Mouse (Mus musculus): Measurements from ENCODE around the gene Tpgs1. TPM values are rescaled to one million over a fixed set of nuclear protein-coding genes. Genes with fewer than 3 reads are reported as not detected.
"Not testable (repeated sequence)": the region's sequence is repeated elsewhere in the genome, so short reads cannot be mapped to it uniquely, and the experiment has no call there.

Tpgs1 gene
- polyA plus RNA-seq, 1 experiment from 2014 or later = 124 TPM

DNA sequence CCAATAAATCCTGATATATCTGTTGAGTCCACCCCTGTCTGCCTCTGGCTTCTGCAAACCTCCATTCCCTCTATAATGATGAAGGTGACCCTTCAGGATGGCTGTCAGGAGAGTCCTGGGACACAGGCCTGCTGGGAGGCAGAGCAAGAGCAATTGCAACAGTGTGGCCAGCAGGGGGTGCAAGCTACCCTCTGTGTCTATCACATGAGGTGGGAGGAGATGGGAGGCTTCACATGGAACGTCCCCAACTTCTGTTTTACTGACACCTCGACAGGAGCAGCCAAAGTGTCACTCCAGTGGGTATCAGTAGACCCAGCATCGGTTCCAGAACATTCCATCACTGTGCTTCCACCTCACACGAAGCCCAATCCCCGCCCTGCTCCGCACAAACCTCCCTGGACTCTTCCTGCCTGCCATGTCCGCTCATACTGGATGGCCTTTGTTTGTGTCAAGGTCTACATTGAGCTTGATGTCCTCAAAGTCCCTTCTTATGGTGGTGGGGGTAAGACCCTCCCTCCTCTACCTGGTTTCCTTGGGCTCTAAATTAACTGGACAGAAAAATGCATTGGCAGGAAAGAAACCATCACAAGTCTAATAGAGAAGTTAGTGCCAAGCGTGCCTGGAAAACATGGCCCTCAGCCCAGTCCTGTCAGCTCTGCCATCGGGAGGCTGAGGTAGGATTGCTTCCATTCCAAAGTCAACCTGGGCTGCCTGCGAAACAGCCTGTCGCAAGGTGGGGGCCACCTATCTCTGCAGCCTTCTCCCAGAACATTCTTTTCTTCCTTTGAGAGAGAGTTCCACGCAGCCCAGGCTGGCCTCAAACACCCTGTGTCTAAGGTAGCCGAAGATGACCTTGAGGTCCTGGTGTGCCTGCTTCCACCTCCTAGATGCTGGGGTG is 26.3 kb downstream of the Tpgs1 start:
- Histone ChIP-seq H3K36me3 (ENCODE audit: control insufficient read depth, insufficient read depth, low read length) (no peaks in the 10 kb centered on the region), H3K9ac (ENCODE audit: low read depth, low read length) (no peak overlapping the region), H3K9me3 (ENCODE audit: control insufficient read depth, low read length) (no peaks in the 10 kb centered on the region), H3K27me3 (replicated peaks; ENCODE audit: control insufficient read depth, insufficient read depth, low read length) (no peaks in the 10 kb centered on the region), H3K4me2 (ENCODE audit: low read length) (no peak overlapping the region), H3K4me3 (ENCODE audit: low read length) (no peak overlapping the region), H3K4me1 (ENCODE audit: control insufficient read depth, insufficient read depth, low read depth, low read length) (no peaks in the 10 kb centered on the region), H3K27ac (ENCODE audit: low read depth, low read length) (peak overlapping the region; percentile 37; the same call in 1 of the 2 replicates)
- 61% methylated on average over 13 of the region's 13 CpGs for WGBS
- no peak for ATAC-seq

DNA sequence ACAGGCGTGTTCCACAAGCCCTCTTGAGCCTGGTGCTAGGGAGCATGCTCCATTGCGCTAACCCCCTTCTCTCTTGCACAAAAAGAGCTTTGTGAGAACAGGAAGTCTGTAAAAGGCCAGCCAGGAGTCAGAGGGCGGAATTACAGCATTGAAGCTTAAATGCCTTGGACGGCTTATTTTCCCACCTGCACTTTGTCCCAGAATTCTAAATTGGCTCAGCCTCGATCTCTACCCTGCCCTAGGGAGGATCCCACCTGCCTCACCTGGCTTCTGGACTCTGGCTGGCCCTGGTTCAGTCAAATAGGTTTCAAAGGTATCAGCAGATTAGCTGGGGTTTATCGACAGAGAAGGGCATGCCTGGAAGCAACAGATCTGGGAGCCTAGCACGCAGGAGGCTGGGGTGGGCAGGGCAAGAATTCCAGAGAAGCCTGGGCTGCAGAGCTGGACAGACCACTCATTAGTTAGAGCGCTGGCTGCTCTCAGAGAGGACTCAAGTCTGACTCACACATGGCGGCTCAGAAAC is 27.0 kb downstream of the Tpgs1 start:
- H3K27me3 ChIP-seq (replicated peaks; ENCODE audit: control insufficient read depth, insufficient read depth, low read length) = no peaks in the 10 kb centered on the region
- H3K36me3 ChIP-seq (ENCODE audit: control insufficient read depth, insufficient read depth, low read length) = no peaks in the 10 kb centered on the region
- ATAC-seq = no peak
- peak overlapping the region; percentile 37; the same call in 1 of the 2 replicates for H3K27ac ChIP-seq (ENCODE audit: low read depth, low read length)
- no peaks in the 10 kb centered on the region for H3K9me3 ChIP-seq (ENCODE audit: control insufficient read depth, low read length)
- 72% methylated on average over 9 of the region's 9 CpGs for WGBS
- no peaks in the 10 kb centered on the region for H3K4me1 ChIP-seq (ENCODE audit: control insufficient read depth, insufficient read depth, low read depth, low read length)
- no peak overlapping the region for H3K4me3 ChIP-seq (ENCODE audit: low read length)
- no peak overlapping the region for H3K9ac ChIP-seq (ENCODE audit: low read depth, low read length)
- no peak overlapping the region for H3K4me2 ChIP-seq (ENCODE audit: low read length)

DNA sequence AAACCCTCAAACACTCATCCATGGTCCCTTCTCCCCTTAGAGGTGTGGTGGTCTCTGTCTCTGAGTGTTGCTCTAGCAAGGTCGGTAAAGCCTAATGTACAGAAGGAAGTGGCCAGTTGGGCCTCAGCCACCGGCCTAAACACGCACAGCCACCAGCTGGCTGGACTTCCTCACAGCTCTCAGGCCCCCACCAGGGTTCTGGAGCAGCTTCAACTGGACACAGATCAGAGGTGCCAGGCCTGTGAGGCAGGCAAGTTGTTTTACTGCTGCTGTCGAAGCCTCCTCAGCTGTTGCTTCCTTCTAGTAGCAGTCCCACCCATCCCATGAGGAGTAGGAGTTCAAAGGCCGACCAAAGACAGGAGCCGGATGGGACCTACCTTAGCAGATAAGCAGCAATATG is 28.7 kb downstream of the Tpgs1 start:
- 66% methylated on average over 6 of the region's 6 CpGs for WGBS
- Histone ChIP-seq H3K27me3 (replicated peaks; ENCODE audit: control insufficient read depth, insufficient read depth, low read length) (no peaks in the 10 kb centered on the region), H3K27ac (ENCODE audit: low read depth, low read length) (no peak overlapping the region), H3K4me1 (ENCODE audit: control insufficient read depth, insufficient read depth, low read depth, low read length) (no peaks in the 10 kb centered on the region), H3K9ac (ENCODE audit: low read depth, low read length) (no peak overlapping the region), H3K36me3 (ENCODE audit: control insufficient read depth, insufficient read depth, low read length) (no peaks in the 10 kb centered on the region), H3K9me3 (ENCODE audit: control insufficient read depth, low read length) (no peaks in the 10 kb centered on the region), H3K4me3 (ENCODE audit: low read length) (no peak overlapping the region), H3K4me2 (ENCODE audit: low read length) (no peak overlapping the region)
- no peak for ATAC-seq

DNA sequence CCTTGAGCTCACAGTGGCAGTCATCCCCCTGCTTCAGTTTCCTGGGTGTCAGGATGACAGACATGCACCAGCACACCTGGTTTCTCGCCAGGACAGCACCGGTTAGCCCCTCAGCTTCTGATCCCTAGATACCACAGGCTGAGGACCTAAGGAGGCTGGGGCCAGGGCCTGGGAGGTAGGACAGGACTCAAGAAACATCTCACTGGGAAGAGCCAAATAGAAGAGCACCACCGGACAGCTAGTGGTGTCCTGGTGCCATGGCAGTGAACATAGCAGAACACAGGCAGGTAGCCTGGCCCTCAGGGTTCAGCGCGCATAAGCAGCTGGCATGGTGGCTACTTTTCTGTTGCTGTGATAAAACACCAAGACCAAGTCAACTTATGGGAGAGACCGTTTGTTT is 29.3 kb downstream of the Tpgs1 start:
- Histone ChIP-seq H3K4me2 (ENCODE audit: low read length) (no peak overlapping the region), H3K9ac (ENCODE audit: low read depth, low read length) (no peak overlapping the region), H3K4me3 (ENCODE audit: low read length) (no peak overlapping the region), H3K36me3 (ENCODE audit: control insufficient read depth, insufficient read depth, low read length) (no peaks in the 10 kb centered on the region), H3K27ac (ENCODE audit: low read depth, low read length) (no peak overlapping the region), H3K4me1 (ENCODE audit: control insufficient read depth, insufficient read depth, low read depth, low read length) (no peaks in the 10 kb centered on the region), H3K27me3 (replicated peaks; ENCODE audit: control insufficient read depth, insufficient read depth, low read length) (no peaks in the 10 kb centered on the region), H3K9me3 (ENCODE audit: control insufficient read depth, low read length) (no peaks in the 10 kb centered on the region)
- 93% methylated on average over 6 of the region's 6 CpGs for WGBS
- ATAC-seq = no peak

DNA sequence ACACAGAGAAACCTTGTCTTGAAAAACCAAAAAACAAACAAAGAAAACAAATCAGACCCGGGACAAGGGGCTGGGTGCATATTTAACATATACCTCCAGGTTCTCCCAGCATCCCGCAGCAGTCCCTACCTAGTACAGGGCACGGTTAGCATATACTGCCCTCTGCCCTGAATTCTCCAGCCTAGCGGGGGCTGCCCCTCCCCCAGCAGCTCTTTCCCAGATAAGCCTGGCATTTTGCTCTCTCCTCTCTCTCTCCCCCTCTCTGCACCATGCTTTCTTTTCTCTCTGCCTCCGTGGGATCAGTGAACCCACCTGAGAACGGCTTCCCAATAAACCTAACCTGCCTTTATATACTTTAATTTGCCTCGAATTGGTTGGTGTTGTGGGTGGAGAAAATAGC is 31.5 kb downstream of the Tpgs1 start:
- Histone ChIP-seq H3K27me3 (replicated peaks; ENCODE audit: control insufficient read depth, insufficient read depth, low read length) (no peaks in the 10 kb centered on the region), H3K9ac (ENCODE audit: low read depth, low read length) (no peak overlapping the region), H3K9me3 (ENCODE audit: control insufficient read depth, low read length) (no peaks in the 10 kb centered on the region), H3K36me3 (ENCODE audit: control insufficient read depth, insufficient read depth, low read length) (no peaks in the 10 kb centered on the region), H3K4me1 (ENCODE audit: control insufficient read depth, insufficient read depth, low read depth, low read length) (peaks cover 8% of the 10 kb centered on the region), H3K4me2 (ENCODE audit: low read length) (no peak overlapping the region), H3K27ac (ENCODE audit: low read depth, low read length) (peak overlapping the region; percentile 45; the same call in 1 of the 2 replicates), H3K4me3 (ENCODE audit: low read length) (no peak overlapping the region)
- no peak for ATAC-seq
- 52% methylated on average over 7 of the region's 7 CpGs for WGBS

DNA sequence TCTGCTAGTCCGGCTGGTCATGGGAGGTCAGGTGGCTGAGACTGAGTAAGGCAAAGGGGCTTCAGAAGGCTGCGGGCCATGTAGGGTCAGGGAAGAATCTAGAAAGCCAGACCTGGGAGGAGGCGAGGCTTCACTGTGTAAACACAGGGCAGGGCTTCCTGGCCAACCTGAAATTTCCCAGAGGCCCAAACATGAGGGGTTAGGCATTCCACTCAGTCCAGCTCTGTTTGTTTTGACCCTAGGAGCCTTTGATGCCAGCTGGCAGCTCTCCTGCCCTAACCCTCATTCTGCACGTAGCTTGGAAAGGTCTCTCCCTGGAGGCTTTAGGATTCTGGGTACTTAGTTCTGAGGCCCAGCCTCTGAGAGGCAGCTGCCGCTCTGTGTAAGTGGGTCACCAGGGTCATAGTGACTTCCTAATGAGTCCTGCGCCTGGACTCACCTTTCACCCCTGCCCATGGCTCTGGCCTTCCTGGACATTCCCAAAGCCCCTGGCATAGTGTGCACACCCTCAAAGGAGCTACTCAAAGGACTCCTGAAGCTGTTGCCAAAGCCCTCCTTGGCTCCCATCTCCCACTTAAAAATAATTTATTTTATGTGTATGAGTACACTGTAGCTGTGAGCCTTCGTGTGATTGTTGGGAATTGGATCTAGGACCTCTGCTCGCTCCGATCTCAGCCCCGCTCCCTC is 32.4 kb downstream of the Tpgs1 start:
- Histone ChIP-seq H3K27me3 (replicated peaks; ENCODE audit: control insufficient read depth, insufficient read depth, low read length) (no peaks in the 10 kb centered on the region), H3K9ac (ENCODE audit: low read depth, low read length) (no peak overlapping the region), H3K27ac (ENCODE audit: low read depth, low read length) (0 out of 2 replicates have a peak overlapping the region, but pooled peaks have one; percentile 39), H3K36me3 (ENCODE audit: control insufficient read depth, insufficient read depth, low read length) (no peaks in the 10 kb centered on the region), H3K4me1 (ENCODE audit: control insufficient read depth, insufficient read depth, low read depth, low read length) (peaks cover 17% of the 10 kb centered on the region), H3K4me2 (ENCODE audit: low read length) (no peak overlapping the region), H3K4me3 (ENCODE audit: low read length) (no peak overlapping the region), H3K9me3 (ENCODE audit: control insufficient read depth, low read length) (no peaks in the 10 kb centered on the region)
- WGBS = 69% methylated on average over 10 of the region's 10 CpGs
- no peak for ATAC-seq

DNA sequence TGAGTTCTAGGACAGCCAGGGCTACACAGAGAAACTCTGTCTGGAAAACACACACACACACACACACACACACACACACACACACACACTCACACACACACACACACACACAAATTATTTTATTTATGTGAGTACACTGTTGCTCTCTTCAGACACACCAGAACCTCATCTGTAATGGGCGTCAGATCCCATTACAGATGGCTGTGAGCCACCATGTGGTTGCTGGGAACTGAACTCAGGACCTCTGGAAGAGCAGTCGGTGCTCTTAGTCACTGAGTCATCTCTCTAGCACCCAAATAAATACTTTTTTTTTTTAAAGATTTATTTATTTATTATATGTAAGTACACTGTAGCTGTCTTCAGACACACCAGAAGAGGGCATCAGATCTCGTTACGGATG is 33.8 kb downstream of the Tpgs1 start:
- H3K4me1 ChIP-seq (ENCODE audit: control insufficient read depth, insufficient read depth, low read depth, low read length) = peaks cover 29% of the 10 kb centered on the region
- not testable (repeated sequence) for ATAC-seq; H3K4me3 ChIP-seq (ENCODE audit: low read length); H3K4me2 ChIP-seq (ENCODE audit: low read length); H3K36me3 ChIP-seq (ENCODE audit: control insufficient read depth, insufficient read depth, low read length); H3K27ac ChIP-seq (ENCODE audit: low read depth, low read length); H3K9ac ChIP-seq (ENCODE audit: low read depth, low read length); H3K27me3 ChIP-seq (replicated peaks; ENCODE audit: control insufficient read depth, insufficient read depth, low read length); H3K9me3 ChIP-seq (ENCODE audit: control insufficient read depth, low read length)
- WGBS = 90% methylated on average over 2 of the region's 4 CpGs

DNA sequence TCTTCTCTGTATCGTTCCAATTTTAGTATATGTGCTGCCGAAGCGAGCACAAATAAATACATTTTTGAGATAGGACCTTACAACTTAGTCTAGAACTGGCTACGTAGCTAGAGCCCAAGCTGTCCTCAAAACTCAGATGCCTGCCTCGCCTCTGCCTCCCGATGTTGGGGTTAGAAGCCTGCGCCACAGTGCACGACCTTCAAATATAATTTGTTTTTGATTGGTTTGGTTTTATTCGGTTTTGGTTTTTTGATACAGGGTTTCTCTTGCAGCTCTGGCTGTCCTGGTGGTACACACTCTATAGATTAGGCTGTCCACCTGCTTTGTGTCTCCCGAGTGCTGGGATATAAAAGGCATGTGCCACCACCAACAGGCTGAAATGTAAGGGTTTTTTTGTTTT is 34.4 kb downstream of the Tpgs1 start:
- H3K9ac ChIP-seq (ENCODE audit: low read depth, low read length) = no peak overlapping the region; the same call in 1 of the 2 replicates

More for the DNA sequence above, 34.4 kb downstream of the Tpgs1 start:
- 70% methylated on average over 10 of the region's 10 CpGs for WGBS
- no peaks in the 10 kb centered on the region for H3K9me3 ChIP-seq (ENCODE audit: control insufficient read depth, low read length)
- H3K4me2 ChIP-seq (ENCODE audit: low read length) = peak overlapping the region; percentile 94
- no peaks in the 10 kb centered on the region for H3K36me3 ChIP-seq (ENCODE audit: control insufficient read depth, insufficient read depth, low read length)
- peaks cover 29% of the 10 kb centered on the region for H3K4me1 ChIP-seq (ENCODE audit: control insufficient read depth, insufficient read depth, low read depth, low read length)
- peak overlapping the region; percentile 84 for H3K4me3 ChIP-seq (ENCODE audit: low read length)
- no peak for ATAC-seq
- no peaks in the 10 kb centered on the region for H3K27me3 ChIP-seq (replicated peaks; ENCODE audit: control insufficient read depth, insufficient read depth, low read length)
- no peak overlapping the region for H3K27ac ChIP-seq (ENCODE audit: low read depth, low read length)
